Mouse (Mus musculus): Measurements from ENCODE around the gene Gramd4. TPM values are rescaled to one million over a fixed set of nuclear protein-coding genes. Genes with fewer than 3 reads are reported as not detected.
A peak's percentile ranks its signal among the peaks of the same experiment; 100 is the strongest.

The Gramd4 gene
- polyA plus RNA-seq, 1 experiment from 2014 or later, result 33.3 TPM

GRCm38 (mm10) chr15:86097871-86098270, 40.4 kb downstream of the Gramd4 start:
- no peak for ATAC-seq (ENCODE audit: low FRiP score, low read depth)
- WGBS, result 63% methylated on average over 2 of the region's 2 CpGs
- no peak overlapping the region for H3K27ac ChIP-seq
- no peak overlapping the region for H3K9ac ChIP-seq
- H3K9me3 ChIP-seq, result no peaks in the 10 kb centered on the region
- H3K36me3 ChIP-seq, result peaks cover 21% of the 10 kb centered on the region
- H3K4me1 ChIP-seq, result no peaks in the 10 kb centered on the region
- no peak overlapping the region for H3K4me2 ChIP-seq (replicated peaks)
- no peak overlapping the region for H3K4me3 ChIP-seq
- H3K27me3 ChIP-seq (replicated peaks), result no peaks in the 10 kb centered on the region

GRCm38 (mm10) chr15:86101585-86101984, 44.1 kb downstream of the Gramd4 start:
- Histone ChIP-seq H3K27ac (no peak overlapping the region), H3K9me3 (no peaks in the 10 kb centered on the region), H3K36me3 (peaks cover 26% of the 10 kb centered on the region), H3K4me2 (replicated peaks) (no peak overlapping the region), H3K27me3 (replicated peaks) (no peaks in the 10 kb centered on the region), H3K4me1 (peaks cover 3% of the 10 kb centered on the region; the same call in 1 of the 2 replicates), H3K4me3 (no peak overlapping the region), H3K9ac (no peak overlapping the region)
- ATAC-seq (ENCODE audit: low FRiP score, low read depth), result no peak
- WGBS, result 85% methylated on average over 9 of the region's 9 CpGs

- Histone ChIP-seq H3K36me3 (peaks cover 26% of the 10 kb centered on the region), H3K4me1 (peaks cover 3% of the 10 kb centered on the region; the same call in 1 of the 2 replicates), H3K9me3 (no peaks in the 10 kb centered on the region), H3K27ac (no peak overlapping the region), H3K4me3 (no peak overlapping the region), H3K27me3 (replicated peaks) (no peaks in the 10 kb centered on the region), H3K9ac (no peak overlapping the region), H3K4me2 (replicated peaks) (no peak overlapping the region)
- ATAC-seq (ENCODE audit: low FRiP score, low read depth), result no peak
- 91% methylated on average over 15 of the region's 15 CpGs for WGBS
Observed at GRCm38 (mm10) chr15:86102308-86102707, 44.8 kb downstream of the Gramd4 start.

GRCm38 (mm10) chr15:86104401-86105344, 47.2 kb downstream of the Gramd4 start:
- WGBS, result 94% methylated on average over 19 of the region's 19 CpGs
- ATAC-seq (ENCODE audit: low FRiP score, low read depth), result no peak
- Histone ChIP-seq H3K36me3 (peaks cover 26% of the 10 kb centered on the region), H3K27me3 (replicated peaks) (no peaks in the 10 kb centered on the region), H3K4me1 (peaks cover 3% of the 10 kb centered on the region; the same call in 1 of the 2 replicates), H3K4me2 (replicated peaks) (no peak overlapping the region), H3K27ac (no peak overlapping the region), H3K9ac (no peak overlapping the region), H3K4me3 (no peak overlapping the region), H3K9me3 (no peaks in the 10 kb centered on the region)

- H3K27me3 ChIP-seq (replicated peaks), result no peaks in the 10 kb centered on the region
- ATAC-seq (ENCODE audit: low FRiP score, low read depth), result no peak
- peaks cover 26% of the 10 kb centered on the region for H3K36me3 ChIP-seq
- H3K9me3 ChIP-seq, result no peaks in the 10 kb centered on the region
- no peak overlapping the region for H3K9ac ChIP-seq
- no peak overlapping the region for H3K4me2 ChIP-seq (replicated peaks)
- peaks cover 3% of the 10 kb centered on the region; the same call in 1 of the 2 replicates for H3K4me1 ChIP-seq
- whole genome bisulfite sequencing, result 88% methylated on average over 7 of the region's 7 CpGs
- no peak overlapping the region for H3K27ac ChIP-seq
- H3K4me3 ChIP-seq, result no peak overlapping the region
Observed at GRCm38 (mm10) chr15:86105345-86105697, 47.8 kb downstream of the Gramd4 start.

GRCm38 (mm10) chr15:86105751-86106150, 48.3 kb downstream of the Gramd4 start:
- Histone ChIP-seq H3K9ac (no peak overlapping the region), H3K36me3 (peaks cover 24% of the 10 kb centered on the region), H3K27me3 (replicated peaks) (no peaks in the 10 kb centered on the region), H3K4me3 (no peak overlapping the region), H3K27ac (no peak overlapping the region), H3K9me3 (no peaks in the 10 kb centered on the region), H3K4me1 (peaks cover 3% of the 10 kb centered on the region; the same call in 1 of the 2 replicates), H3K4me2 (replicated peaks) (no peak overlapping the region)
- WGBS, result 71% methylated on average over 6 of the region's 6 CpGs
- no peak for ATAC-seq (ENCODE audit: low FRiP score, low read depth)

- Histone ChIP-seq H3K4me1 (peaks cover 16% of the 10 kb centered on the region), H3K27ac (no peak overlapping the region), H3K36me3 (peaks cover 13% of the 10 kb centered on the region; the same call in 1 of the 2 replicates), H3K27me3 (replicated peaks) (no peaks in the 10 kb centered on the region), H3K4me3 (no peak overlapping the region), H3K4me2 (replicated peaks) (no peak overlapping the region), H3K9me3 (no peaks in the 10 kb centered on the region), H3K9ac (no peak overlapping the region)
- WGBS, result 80% methylated on average over 11 of the region's 11 CpGs
- no peak for ATAC-seq (ENCODE audit: low FRiP score, low read depth)
Observed at GRCm38 (mm10) chr15:86107831-86108471, 50.5 kb downstream of the Gramd4 start.

- Histone ChIP-seq H3K4me3 (no peak overlapping the region), H3K9me3 (no peaks in the 10 kb centered on the region), H3K4me2 (replicated peaks) (no peak overlapping the region), H3K27ac (no peak overlapping the region), H3K9ac (no peak overlapping the region), H3K36me3 (0 out of 2 replicates have a peak, but pooled peaks cover 3% of the 10 kb centered on the region), H3K27me3 (replicated peaks) (no peaks in the 10 kb centered on the region), H3K4me1 (peaks cover 23% of the 10 kb centered on the region)
- 87% methylated on average over 7 of the region's 7 CpGs for WGBS
- no peak for ATAC-seq (ENCODE audit: low FRiP score, low read depth)
Observed at GRCm38 (mm10) chr15:86109245-86109644, 51.8 kb downstream of the Gramd4 start.

- Histone ChIP-seq H3K4me3 (no peak overlapping the region), H3K36me3 (no peaks in the 10 kb centered on the region), H3K9me3 (no peaks in the 10 kb centered on the region), H3K4me2 (replicated peaks) (no peak overlapping the region), H3K27ac (no peak overlapping the region), H3K9ac (no peak overlapping the region), H3K27me3 (replicated peaks) (no peaks in the 10 kb centered on the region), H3K4me1 (peaks cover 23% of the 10 kb centered on the region)
- ATAC-seq (ENCODE audit: low FRiP score, low read depth), result no peak
- 86% methylated on average over 8 of the region's 8 CpGs for WGBS
Observed at GRCm38 (mm10) chr15:86109650-86110211, 52.2 kb downstream of the Gramd4 start.

GRCm38 (mm10) chr15:86110361-86111103, 53.0 kb downstream of the Gramd4 start:
- 78% methylated on average over 10 of the region's 10 CpGs for WGBS
- Histone ChIP-seq H3K4me1 (peaks cover 23% of the 10 kb centered on the region), H3K4me2 (replicated peaks) (no peak overlapping the region)

GRCm38 (mm10) chr15:86112707-86113341, 55.3 kb downstream of the Gramd4 start:
- H3K9ac ChIP-seq, result 0 out of 2 replicates have a peak overlapping the region, but pooled peaks have one; percentile 26
- 5% methylated on average over 10 of the region's 10 CpGs for WGBS
- H3K4me2 ChIP-seq (replicated peaks), result no peak overlapping the region; the same call in 1 of the 2 replicates
- H3K4me3 ChIP-seq, result no peak overlapping the region
- no peaks in the 10 kb centered on the region for H3K9me3 ChIP-seq
- peak overlapping the region; percentile 39 for H3K27ac ChIP-seq
- H3K4me1 ChIP-seq, result peaks cover 34% of the 10 kb centered on the region
- H3K36me3 ChIP-seq, result no peaks in the 10 kb centered on the region
- H3K27me3 ChIP-seq (replicated peaks), result no peaks in the 10 kb centered on the region
- ATAC-seq (ENCODE audit: low FRiP score, low read depth), result 0 out of 2 replicates have a peak, but pooled peaks have one; percentile 13

More at GRCm38 (mm10) chr15:86110361-86111103, 53.0 kb downstream of the Gramd4 start:
- Histone ChIP-seq H3K9ac (no peak overlapping the region), H3K27me3 (replicated peaks) (no peaks in the 10 kb centered on the region), H3K27ac (no peak overlapping the region), H3K36me3 (no peaks in the 10 kb centered on the region), H3K9me3 (no peaks in the 10 kb centered on the region), H3K4me3 (no peak overlapping the region)
- ATAC-seq (ENCODE audit: low FRiP score, low read depth), result no peak

Data from neural tube, embryonic 12.5 days (tissue).